Mouse (Mus musculus) liver, embryonic 11.5 days (tissue): Measurements from ENCODE around the gene Ttn. TPM values are rescaled to one million over a fixed set of nuclear protein-coding genes. Genes with fewer than 3 reads are reported as not detected.

ENCODE experiments used
- ATAC-seq: fragments of 200-750 bp; cut with Nextera tagmentation; replicated peaks from 2 replicates; pipeline ENCODE4 v1.8.0; 2017; ENCODE audit warnings: moderate number of reproducible peaks, mild to moderate bottlenecking, moderate TSS enrichment, moderate library complexity; ENCODE audit not compliant: low FRiP score
- DNase-seq: peaks from one replicate; pipeline ENCODE4 v3.0.0-alpha.2; 2017; ENCODE audit warnings: low spot score
- H3K27ac ChIP-seq: fragments of 300-500 bp; sonication (generic); 2 replicates; pipeline ENCODE4 v1.5.1; 2014; ENCODE audit warnings: mild to moderate bottlenecking, low read depth, low read length, control low read depth
- H3K27me3 ChIP-seq: fragments of 300-500 bp; sonication (generic); replicated peaks from 2 replicates; pipeline ENCODE4 v1.6.1; 2014; ENCODE audit warnings: low read length, mixed read lengths; ENCODE audit not compliant: control insufficient read depth, insufficient read depth
- H3K36me3 ChIP-seq: fragments of 300-500 bp; sonication (generic); 2 replicates; pipeline ENCODE4 v1.6.1; 2014; ENCODE audit warnings: mild to moderate bottlenecking, low read length, moderate library complexity, mixed read lengths; ENCODE audit not compliant: control insufficient read depth, insufficient read depth
- H3K4me1 ChIP-seq: fragments of 300-500 bp; sonication (generic); replicated peaks from 2 replicates; pipeline ENCODE4 v1.6.1; 2014; ENCODE audit warnings: low read length, mixed read lengths; ENCODE audit not compliant: control insufficient read depth, insufficient read depth
- H3K4me2 ChIP-seq: fragments of 300-500 bp; sonication (generic); 2 replicates; pipeline ENCODE4 v1.6.1; 2014; ENCODE audit warnings: mild to moderate bottlenecking, control low read depth, moderate library complexity
- H3K4me3 ChIP-seq: fragments of 300-500 bp; sonication (generic); 2 replicates; pipeline ENCODE4 v1.5.1; 2014; ENCODE audit warnings: low read depth, low read length, control low read depth
- H3K9ac ChIP-seq: fragments of 300-500 bp; sonication (generic); 2 replicates; pipeline ENCODE4 v1.6.1; 2014; ENCODE audit warnings: low read depth, low read length, control low read depth
- H3K9me3 ChIP-seq: fragments of 300-500 bp; sonication (generic); 2 replicates; pipeline ENCODE4 v1.6.1; 2016; ENCODE audit warnings: low read length, inconsistent platforms, mixed read lengths; ENCODE audit not compliant: control insufficient read depth
- WGBS: fragments of 180-500 bp; shearing (Covaris S2); extraction: QIAGEN DNeasy Blood & Tissue Kit; methylation state at CpG from one replicate; pipeline ENCODE4 v1.1.7; 2014; 5-methylcytosine and 5-hydroxymethylcytosine counted together
- polyA plus RNA-seq: library from polyadenylated mRNA; unstranded; fragments of >200 nt; fragmentation: Nextera tagmentation; extraction: Ambion mirVana; gene quantifications from 2 replicates; pipeline ENCODE4 v1.2.1, GENCODE M21; 2014

Ttn gene
- polyA plus RNA-seq, 1 experiment from 2014 or later = 4.5 TPM

- peaks cover 10% of the 10 kb centered on the region for H3K9me3 ChIP-seq
- no peaks in the 10 kb centered on the region for H3K27me3 ChIP-seq
- WGBS = 90% methylated on average over 15 of the region's 15 CpGs
- H3K27ac ChIP-seq = no peak overlapping the region
- H3K4me3 ChIP-seq = no peak overlapping the region
- H3K9ac ChIP-seq = no peak overlapping the region
- ATAC-seq (no peak), DNase-seq (no peak)
- no peaks in the 10 kb centered on the region for H3K36me3 ChIP-seq
- H3K4me1 ChIP-seq = no peaks in the 10 kb centered on the region
- H3K4me2 ChIP-seq = no peak overlapping the region
These were observed 225.9 kb downstream of the Ttn start for GRCm38 (mm10) chr2:76756461-76756860.

GRCm38 (mm10) chr2:76751993-76752392 is 230.4 kb downstream of the Ttn start:
- WGBS = 87% methylated on average over 6 of the region's 6 CpGs

GRCm38 (mm10) chr2:76749341-76750110 is 232.8 kb downstream of the Ttn start:
- ATAC-seq = no peak
- DNase-seq = no peak
- Histone ChIP-seq H3K9ac (no peak overlapping the region), H3K27ac (no peak overlapping the region), H3K9me3 (0 out of 2 replicates have a peak, but pooled peaks cover 2% of the 10 kb centered on the region), H3K27me3 (no peaks in the 10 kb centered on the region), H3K4me2 (no peak overlapping the region), H3K36me3 (0 out of 2 replicates have a peak, but pooled peaks cover 3% of the 10 kb centered on the region), H3K4me1 (no peaks in the 10 kb centered on the region), H3K4me3 (no peak overlapping the region)
- WGBS = 89% methylated on average over 21 of the region's 21 CpGs

More at GRCm38 (mm10) chr2:76751993-76752392, 230.4 kb downstream of the Ttn start:
- H3K9ac ChIP-seq = no peak overlapping the region
- H3K27ac ChIP-seq = no peak overlapping the region
- no peak overlapping the region for H3K4me3 ChIP-seq
- DNase-seq (no peak), ATAC-seq (no peak)
- H3K9me3 ChIP-seq = peaks cover 5% of the 10 kb centered on the region; the same call in 1 of the 2 replicates
- H3K4me2 ChIP-seq = no peak overlapping the region
- H3K36me3 ChIP-seq = 0 out of 2 replicates have a peak, but pooled peaks cover 3% of the 10 kb centered on the region
- no peaks in the 10 kb centered on the region for H3K4me1 ChIP-seq
- H3K27me3 ChIP-seq = no peaks in the 10 kb centered on the region

- H3K4me1 ChIP-seq = no peaks in the 10 kb centered on the region
- H3K27me3 ChIP-seq = no peaks in the 10 kb centered on the region
- peaks cover 5% of the 10 kb centered on the region; the same call in 1 of the 2 replicates for H3K9me3 ChIP-seq
- 92% methylated on average over 14 of the region's 14 CpGs for WGBS
- H3K27ac ChIP-seq = no peak overlapping the region
- H3K9ac ChIP-seq = no peak overlapping the region
- H3K36me3 ChIP-seq = 0 out of 2 replicates have a peak, but pooled peaks cover 3% of the 10 kb centered on the region
- no peak overlapping the region for H3K4me2 ChIP-seq
- H3K4me3 ChIP-seq = no peak overlapping the region
- ATAC-seq = no peak
- DNase-seq = no peak
These were observed 233.7 kb downstream of the Ttn start for GRCm38 (mm10) chr2:76748696-76749095.

DNA sequence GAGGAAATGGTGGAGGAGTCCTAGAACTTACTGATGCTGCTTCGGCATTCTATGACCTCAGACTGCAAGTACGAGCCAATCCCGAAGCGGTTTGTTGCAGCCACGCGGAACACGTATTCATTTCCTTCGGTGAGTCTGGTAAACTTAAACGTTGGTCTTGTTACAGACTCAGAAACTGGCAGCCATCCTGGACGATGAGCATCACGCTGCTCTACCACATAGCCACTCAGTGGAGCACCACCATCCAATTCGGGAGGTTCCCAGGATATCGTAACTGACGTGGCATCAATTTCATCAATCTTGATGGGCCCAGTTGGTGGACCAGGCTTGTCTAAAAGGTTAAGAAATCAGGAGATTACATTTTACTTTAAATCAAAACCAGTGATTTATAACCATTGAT is 262.7 kb downstream of the Ttn start:
- no peak overlapping the region for H3K27ac ChIP-seq
- H3K36me3 ChIP-seq = no peaks in the 10 kb centered on the region
- no peak overlapping the region for H3K4me2 ChIP-seq
- no peaks in the 10 kb centered on the region for H3K27me3 ChIP-seq
- no peaks in the 10 kb centered on the region for H3K4me1 ChIP-seq
- no peak overlapping the region for H3K9ac ChIP-seq
- WGBS = 95% methylated on average over 14 of the region's 14 CpGs
- H3K4me3 ChIP-seq = no peak overlapping the region
- no peaks in the 10 kb centered on the region; the same call in 1 of the 2 replicates for H3K9me3 ChIP-seq
- no peak for DNase-seq
- ATAC-seq = no peak

DNA sequence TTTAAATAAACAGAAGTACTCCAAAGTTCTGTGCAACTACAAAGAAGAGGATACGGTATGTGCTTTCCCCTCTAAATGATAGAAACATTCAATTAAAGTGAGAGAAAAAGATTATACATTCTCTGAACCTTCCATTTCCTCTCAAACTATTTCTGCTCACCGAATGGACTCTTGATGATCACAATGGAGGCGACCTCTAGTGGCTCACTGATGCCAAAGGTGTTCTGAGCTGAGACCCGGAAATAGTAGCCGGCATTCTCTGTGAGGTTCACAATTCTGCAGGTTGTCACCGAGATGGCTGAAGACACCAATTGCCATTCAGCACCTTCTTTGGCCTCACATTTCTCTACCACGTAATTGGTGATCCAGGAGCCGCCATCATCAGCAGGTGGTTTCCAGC is 267.4 kb downstream of the Ttn start:
- WGBS = 79% methylated on average over 8 of the region's 8 CpGs
- H3K4me3 ChIP-seq = no peak overlapping the region
- H3K9me3 ChIP-seq = peaks cover 12% of the 10 kb centered on the region
- H3K36me3 ChIP-seq = no peaks in the 10 kb centered on the region; the same call in 1 of the 2 replicates
- H3K27me3 ChIP-seq = no peaks in the 10 kb centered on the region
- DNase-seq = no peak
- H3K4me1 ChIP-seq = no peaks in the 10 kb centered on the region
- H3K9ac ChIP-seq = no peak overlapping the region
- H3K4me2 ChIP-seq = no peak overlapping the region
- no peak overlapping the region for H3K27ac ChIP-seq
- ATAC-seq = no peak

DNA sequence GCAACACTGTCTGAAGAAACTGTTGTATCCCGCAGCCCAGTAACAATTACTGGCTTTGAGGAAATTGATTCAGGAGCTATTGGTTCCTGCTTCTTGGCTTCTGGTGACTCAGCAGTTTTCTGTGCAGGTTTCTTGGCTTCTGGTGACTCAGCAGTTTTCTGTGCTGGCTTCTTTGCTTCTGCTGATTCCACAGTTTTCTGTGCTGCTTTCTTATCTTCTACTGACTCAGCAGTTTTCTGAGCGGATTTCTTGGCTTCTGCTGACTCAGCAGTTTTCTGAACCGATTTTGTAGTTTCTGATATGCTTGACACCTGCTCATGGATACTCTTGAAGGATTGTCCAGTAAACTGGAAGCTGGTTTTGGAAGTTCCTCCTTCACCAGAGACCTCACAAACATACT is 273.8 kb downstream of the Ttn start:
- Histone ChIP-seq H3K4me1 (no peaks in the 10 kb centered on the region), H3K4me2 (no peak overlapping the region), H3K4me3 (no peak overlapping the region), H3K9ac (no peak overlapping the region), H3K9me3 (peaks cover 18% of the 10 kb centered on the region), H3K27me3 (no peaks in the 10 kb centered on the region), H3K27ac (no peak overlapping the region), H3K36me3 (peaks cover 8% of the 10 kb centered on the region; the same call in 1 of the 2 replicates)
- WGBS = 77% methylated on average over 3 of the region's 3 CpGs
- DNase-seq (no peak), ATAC-seq (no peak)

DNA sequence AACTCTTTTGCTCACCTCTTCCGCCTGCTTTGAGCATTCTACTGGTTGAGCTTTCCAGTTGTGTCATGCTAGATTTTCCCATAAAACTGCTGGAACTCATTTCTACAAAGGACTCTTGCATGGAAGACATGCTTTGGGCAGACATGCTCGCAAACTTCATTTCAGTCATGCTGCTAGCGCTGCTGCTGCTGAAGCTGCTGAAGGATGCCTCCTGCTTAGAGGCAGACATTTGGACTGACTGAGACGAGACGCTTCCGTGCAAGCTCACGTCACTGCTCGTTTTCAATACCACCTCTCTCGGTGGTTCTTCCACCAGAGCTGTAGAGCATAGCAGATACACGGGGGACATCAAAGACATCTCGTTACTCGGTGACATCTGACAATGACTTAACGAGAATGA is 276.7 kb downstream of the Ttn start:
- 92% methylated on average over 13 of the region's 13 CpGs for WGBS
- H3K4me3 ChIP-seq = no peak overlapping the region
- H3K27me3 ChIP-seq = no peaks in the 10 kb centered on the region
- H3K9me3 ChIP-seq = peaks cover 12% of the 10 kb centered on the region
- no peak overlapping the region for H3K4me2 ChIP-seq
- no peak overlapping the region for H3K9ac ChIP-seq
- DNase-seq (no peak), ATAC-seq (no peak)
- H3K4me1 ChIP-seq = no peaks in the 10 kb centered on the region
- no peak overlapping the region for H3K27ac ChIP-seq
- H3K36me3 ChIP-seq = peaks cover 8% of the 10 kb centered on the region; the same call in 1 of the 2 replicates

DNA sequence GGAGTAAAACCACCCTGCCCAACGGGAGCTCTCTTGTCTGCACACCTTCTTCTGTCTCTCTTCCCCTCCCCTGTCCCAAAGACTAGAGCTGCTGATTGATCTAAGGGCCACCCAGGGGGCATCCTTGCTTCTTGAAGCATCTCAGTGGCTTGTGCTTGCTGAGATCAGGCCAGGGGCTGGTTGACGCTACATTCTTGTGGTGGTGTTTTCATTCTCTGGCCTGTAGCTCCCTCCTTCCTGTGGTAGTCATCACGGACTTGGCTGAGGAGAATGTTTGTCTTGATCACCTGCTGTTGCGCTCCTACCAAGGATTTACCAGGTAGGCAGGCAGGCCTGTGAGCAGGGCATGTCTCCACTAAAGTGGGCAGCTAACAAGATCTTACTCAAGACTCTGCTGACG is 279.6 kb downstream of the Ttn start:
- H3K9me3 ChIP-seq = no peaks in the 10 kb centered on the region
- H3K36me3 ChIP-seq = no peaks in the 10 kb centered on the region
- H3K27me3 ChIP-seq = no peaks in the 10 kb centered on the region
- ATAC-seq (no peak), DNase-seq (no peak)
- no peak overlapping the region for H3K4me3 ChIP-seq
- 79% methylated on average over 5 of the region's 5 CpGs for WGBS
- no peaks in the 10 kb centered on the region for H3K4me1 ChIP-seq
- H3K4me2 ChIP-seq = no peak overlapping the region
- no peak overlapping the region for H3K9ac ChIP-seq
- no peak overlapping the region for H3K27ac ChIP-seq
